Mouse (Mus musculus): ENCODE results near the gene Lyl1.
A peak's percentile ranks its signal among the peaks of the same experiment; 100 is the strongest.

Gene Lyl1

GRCm38 (mm10) chr8:84668731-84669485 lies 32.3 kb upstream of the Lyl1 start:
- DNase-seq: peak; percentile 58

- DNase-seq: peak; percentile 56
Observed at GRCm38 (mm10) chr8:84670295-84671006, 30.8 kb upstream of the Lyl1 start.

DNA sequence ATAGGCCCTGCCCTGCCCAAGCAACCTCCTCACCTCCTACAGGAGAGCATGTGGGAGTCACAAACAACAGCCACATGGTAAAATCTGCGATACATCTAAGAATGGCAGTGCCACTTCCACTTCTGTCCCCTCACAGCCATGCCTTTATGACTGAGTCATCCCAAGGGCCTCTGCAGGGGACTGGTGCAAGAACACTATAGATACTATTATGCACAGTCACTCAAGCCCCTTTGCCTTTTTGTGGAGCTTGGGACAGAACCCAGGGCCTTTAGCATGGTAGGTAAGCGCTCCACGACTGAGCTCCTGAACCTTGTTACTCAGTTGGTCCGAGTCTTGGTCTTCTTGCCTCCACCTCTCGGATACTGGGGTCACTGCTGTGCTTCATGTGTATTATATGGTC lies 24.0 kb upstream of the Lyl1 start:
- DNase-seq: no peak

GRCm38 (mm10) chr8:84681476-84681875 lies 19.8 kb upstream of the Lyl1 start:
- no peak for DNase-seq

- no peak for DNase-seq
Observed at GRCm38 (mm10) chr8:84682257-84682656, 19.0 kb upstream of the Lyl1 start.

DNA sequence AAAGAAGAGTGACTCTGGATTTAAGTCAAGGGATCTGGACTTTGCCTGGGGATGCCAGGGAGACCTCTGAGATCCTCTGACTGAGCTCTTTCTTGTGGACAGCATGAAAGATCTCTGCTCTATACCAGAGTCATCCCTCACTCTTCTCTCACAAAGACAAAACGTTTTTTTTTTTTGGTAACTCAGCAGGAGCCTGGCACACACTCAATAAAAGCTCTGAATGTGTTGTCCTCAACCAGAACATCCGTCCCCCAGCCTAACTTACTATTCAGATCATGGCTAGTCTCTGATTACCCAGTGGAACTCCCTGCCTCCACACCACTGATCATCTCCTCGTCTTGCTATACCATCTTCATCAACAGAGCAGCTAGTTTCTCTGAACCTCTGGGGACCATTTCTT lies 16.7 kb upstream of the Lyl1 start:
- no peak for DNase-seq

- DNase-seq: peak; percentile 52
Observed at GRCm38 (mm10) chr8:84686191-84687002, 14.9 kb upstream of the Lyl1 start, which contains the start of gene Trmt1. Trmt1 (plus strand) TSS chr8:84686307.

- no peak for DNase-seq
Observed at GRCm38 (mm10) chr8:84687003-84687704, 14.1 kb upstream of the Lyl1 start.

DNA sequence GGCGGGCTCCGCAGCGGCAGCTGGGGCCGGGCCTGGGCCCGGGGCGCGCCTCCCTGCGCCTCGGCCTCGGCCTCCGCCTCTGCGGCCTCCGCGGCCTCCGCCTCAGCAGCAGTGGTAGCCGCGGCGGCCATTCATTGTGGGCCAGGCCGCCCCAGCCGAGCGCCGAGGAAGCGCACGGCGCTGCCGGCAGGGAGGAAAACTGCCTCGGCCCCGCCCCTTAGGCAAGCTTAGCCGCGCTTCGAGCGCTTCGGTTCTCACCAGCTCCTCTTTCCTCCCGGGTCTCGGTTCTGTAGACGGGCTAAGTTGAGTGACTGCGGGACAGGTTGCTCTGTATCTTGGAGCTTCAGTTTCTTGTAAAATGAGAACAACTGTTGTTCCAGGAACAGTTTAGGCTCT lies 13.6 kb upstream of the Lyl1 start, which contains the start of gene Nacc1:
TSS of gene Nacc1 (minus strand) at position 158 of the 396 bp plus-strand sequence.
- peak; percentile 84 for DNase-seq

- peak; percentile 89 for DNase-seq
Observed at GRCm38 (mm10) chr8:84689091-84689915, 12.0 kb upstream of the Lyl1 start.

DNA sequence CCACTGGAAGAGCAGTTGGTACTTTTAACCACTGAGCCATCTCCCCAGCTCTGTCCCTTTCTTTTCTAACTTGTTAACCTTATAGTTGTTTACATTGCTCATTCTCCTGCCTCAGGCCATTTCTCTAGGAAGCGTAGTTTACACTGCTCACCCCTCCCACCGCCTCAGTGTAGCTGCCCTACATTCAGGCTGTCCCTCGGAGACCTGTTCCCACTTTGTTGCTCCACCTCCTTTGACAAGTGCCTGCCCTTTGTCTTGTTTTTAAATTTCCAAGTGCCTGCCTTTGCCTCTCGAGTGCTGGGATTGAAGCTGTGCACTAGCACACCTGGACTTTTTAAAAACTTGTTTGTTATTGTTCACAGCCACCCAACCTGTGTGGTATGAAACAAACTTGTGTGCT lies 7.9 kb upstream of the Lyl1 start:
- no peak for DNase-seq

GRCm38 (mm10) chr8:84695140-84695539 lies 6.1 kb upstream of the Lyl1 start:
- no peak for DNase-seq

GRCm38 (mm10) chr8:84697166-84698130 lies 3.8 kb upstream of the Lyl1 start:
- peak; percentile 32 for DNase-seq

DNA sequence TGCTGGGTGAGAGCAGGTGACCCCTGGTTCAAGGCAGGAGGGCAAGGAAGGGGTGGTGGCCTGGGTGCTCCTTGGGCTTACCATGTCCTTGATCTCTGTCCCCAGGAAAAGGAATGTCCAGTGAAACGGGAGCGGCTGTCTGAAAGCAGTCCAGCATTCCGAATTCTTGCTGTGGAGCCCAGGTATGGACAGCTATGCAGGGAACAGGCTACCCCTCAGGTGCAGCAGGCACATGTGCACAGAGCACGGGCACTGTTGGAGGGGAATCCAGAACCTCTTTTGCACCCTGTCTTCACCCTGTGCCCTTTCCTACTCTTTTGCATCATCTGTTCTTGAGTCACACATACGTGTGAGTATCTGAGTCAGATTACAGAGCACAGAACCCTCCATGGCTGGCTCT lies 3.0 kb upstream of the Lyl1 start:
- DNase-seq: no peak

DNA sequence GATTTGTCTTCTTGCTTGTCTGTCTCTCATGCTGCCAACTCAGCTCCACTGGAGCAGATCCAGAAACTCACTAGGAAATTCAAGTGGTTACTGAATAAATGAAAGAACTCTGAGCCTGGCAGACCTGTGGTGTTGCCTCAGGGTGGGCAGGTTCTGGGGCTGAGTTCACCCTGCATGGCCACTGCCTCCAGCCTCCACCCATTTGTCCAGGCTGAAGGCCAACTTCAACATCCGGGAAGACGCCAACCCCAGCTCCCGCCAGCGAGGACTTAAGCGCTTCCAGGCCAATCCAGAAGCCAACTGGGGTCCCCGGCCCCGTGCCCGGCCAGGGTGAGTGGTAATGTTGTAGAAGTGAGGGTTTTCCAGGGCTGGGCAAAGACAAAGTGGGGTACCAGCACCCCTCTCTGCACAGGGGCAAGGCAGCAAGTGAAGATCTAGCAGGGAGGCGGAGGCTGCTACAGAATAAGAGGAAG lies 2.3 kb upstream of the Lyl1 start:
- peak; percentile 85 for DNase-seq

DNA sequence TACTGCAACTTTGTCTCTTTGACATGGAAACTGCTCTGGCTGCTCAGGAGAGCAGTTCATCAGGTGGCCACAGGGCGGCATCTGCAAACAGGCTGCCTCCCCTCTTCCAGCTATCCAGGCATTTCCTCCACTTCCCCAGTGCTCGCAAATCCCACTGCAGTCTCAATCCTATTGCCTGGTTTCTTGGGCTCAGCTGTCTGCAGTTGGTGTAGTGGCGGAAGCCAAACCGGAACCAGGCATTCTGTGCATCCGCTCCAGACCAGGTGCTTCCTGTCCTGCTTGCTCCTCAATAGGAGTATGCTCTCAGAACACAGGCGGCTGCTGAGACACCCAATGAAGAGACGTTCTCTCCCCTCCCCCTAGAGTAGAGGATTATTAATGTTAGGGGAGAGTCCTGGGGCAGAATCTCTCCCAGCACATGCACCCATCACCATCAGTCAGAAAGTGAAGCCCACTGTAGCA lies 1.4 kb upstream of the Lyl1 start:
- DNase-seq: peak; percentile 86

DNA sequence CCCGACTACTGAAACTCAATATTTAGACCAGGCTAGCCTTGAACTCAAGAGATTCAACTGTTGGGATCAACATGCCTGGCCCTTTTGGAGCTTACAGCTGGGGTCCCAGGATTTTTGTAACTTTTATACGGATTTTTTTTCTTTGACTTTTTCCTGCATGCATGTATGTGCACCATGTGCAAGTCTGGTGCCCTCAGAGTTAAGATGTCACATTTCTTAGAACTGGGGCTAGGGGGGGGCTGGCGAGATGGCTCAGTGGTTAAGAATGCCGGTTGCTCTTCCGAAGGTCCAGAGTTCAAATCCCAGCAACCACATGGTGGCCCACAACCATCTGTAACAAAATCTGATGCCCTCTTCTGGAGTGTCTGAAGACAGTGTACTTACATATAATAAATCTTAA lies 731 bp upstream of the Lyl1 start:
- DNase-seq: no peak

DNA sequence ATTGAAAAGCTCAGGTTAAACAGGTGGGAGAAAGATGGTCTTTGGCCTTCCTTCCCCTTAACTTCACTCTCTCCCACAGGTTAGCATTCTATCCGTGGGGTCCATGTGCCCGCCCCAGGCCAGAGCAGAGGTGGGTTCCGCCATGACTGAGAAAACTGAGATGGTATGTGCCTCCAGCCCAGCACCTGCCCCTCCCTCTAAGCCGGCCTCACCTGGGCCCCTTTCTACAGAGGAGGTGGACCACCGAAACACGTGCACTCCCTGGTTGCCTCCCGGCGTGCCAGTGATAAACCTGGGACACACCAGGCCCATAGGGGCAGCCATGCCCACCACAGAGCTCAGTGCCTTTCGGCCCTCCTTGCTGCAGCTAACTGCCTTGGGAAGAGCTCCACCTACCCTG lies 1.3 kb downstream of the Lyl1 start:
- DNase-seq: no peak

- no peak for DNase-seq
Observed at GRCm38 (mm10) chr8:84702963-84703465, 1.8 kb downstream of the Lyl1 start.

All from kidney, adult 11 months (tissue).